Mouse (Mus musculus): Measurements from ENCODE around the gene Wasf3. TPM values are rescaled to one million over a fixed set of nuclear protein-coding genes. Genes with fewer than 3 reads are reported as not detected.
"Not testable (repeated sequence)": the region's sequence is repeated elsewhere in the genome, so short reads cannot be mapped to it uniquely, and the experiment has no call there.

Gene Wasf3
- total RNA-seq, 2 experiments from 2014 or later = not detected

- ATAC-seq (replicated peaks; ENCODE audit: low FRiP score, low TSS enrichment, poor library complexity, severe bottlenecking) = no peak
Measured at GRCm38 (mm10) chr5:146397253-146397652, 12.5 kb downstream of the Wasf3 start.

GRCm38 (mm10) chr5:146398386-146399115 lies 13.8 kb downstream of the Wasf3 start:
- ATAC-seq (replicated peaks; ENCODE audit: low FRiP score, low TSS enrichment, poor library complexity, severe bottlenecking) = no peak

- not testable (repeated sequence) for ATAC-seq (replicated peaks; ENCODE audit: low FRiP score, low TSS enrichment, poor library complexity, severe bottlenecking)
Measured at GRCm38 (mm10) chr5:146401012-146401411, 16.2 kb downstream of the Wasf3 start.

GRCm38 (mm10) chr5:146402311-146402710 lies 17.5 kb downstream of the Wasf3 start:
- no peak for ATAC-seq (replicated peaks; ENCODE audit: low FRiP score, low TSS enrichment, poor library complexity, severe bottlenecking)

- no peak for ATAC-seq (replicated peaks; ENCODE audit: low FRiP score, low TSS enrichment, poor library complexity, severe bottlenecking)
Measured at GRCm38 (mm10) chr5:146403923-146404322, 19.1 kb downstream of the Wasf3 start.

- ATAC-seq (replicated peaks; ENCODE audit: low FRiP score, low TSS enrichment, poor library complexity, severe bottlenecking) = no peak
Measured at GRCm38 (mm10) chr5:146406133-146406532, 21.3 kb downstream of the Wasf3 start.

GRCm38 (mm10) chr5:146407791-146408190 lies 23.0 kb downstream of the Wasf3 start:
- no peak for ATAC-seq (replicated peaks; ENCODE audit: low FRiP score, low TSS enrichment, poor library complexity, severe bottlenecking)

GRCm38 (mm10) chr5:146408604-146409003 lies 23.8 kb downstream of the Wasf3 start:
- no peak for ATAC-seq (replicated peaks; ENCODE audit: low FRiP score, low TSS enrichment, poor library complexity, severe bottlenecking)

GRCm38 (mm10) chr5:146410821-146411220 lies 26.0 kb downstream of the Wasf3 start:
- ATAC-seq (replicated peaks; ENCODE audit: low FRiP score, low TSS enrichment, poor library complexity, severe bottlenecking) = no peak

- ATAC-seq (replicated peaks; ENCODE audit: low FRiP score, low TSS enrichment, poor library complexity, severe bottlenecking) = no peak
Measured at GRCm38 (mm10) chr5:146412743-146413430, 28.1 kb downstream of the Wasf3 start.

GRCm38 (mm10) chr5:146414611-146415010 lies 29.8 kb downstream of the Wasf3 start:
- no peak for ATAC-seq (replicated peaks; ENCODE audit: low FRiP score, low TSS enrichment, poor library complexity, severe bottlenecking)

- ATAC-seq (replicated peaks; ENCODE audit: low FRiP score, low TSS enrichment, poor library complexity, severe bottlenecking) = no peak
Measured at GRCm38 (mm10) chr5:146415218-146415617, 30.4 kb downstream of the Wasf3 start.

- ATAC-seq (replicated peaks; ENCODE audit: low FRiP score, low TSS enrichment, poor library complexity, severe bottlenecking) = no peak
Measured at GRCm38 (mm10) chr5:146416331-146417110, 31.7 kb downstream of the Wasf3 start.

- no peak for ATAC-seq (replicated peaks; ENCODE audit: low FRiP score, low TSS enrichment, poor library complexity, severe bottlenecking)
Measured at GRCm38 (mm10) chr5:146418092-146418491, 33.3 kb downstream of the Wasf3 start.

- ATAC-seq (replicated peaks; ENCODE audit: low FRiP score, low TSS enrichment, poor library complexity, severe bottlenecking) = peak; percentile 83
Measured at GRCm38 (mm10) chr5:146420081-146420480, 35.3 kb downstream of the Wasf3 start.

GRCm38 (mm10) chr5:146424711-146425326 lies 40.0 kb downstream of the Wasf3 start:
- no peak for ATAC-seq (replicated peaks; ENCODE audit: low FRiP score, low TSS enrichment, poor library complexity, severe bottlenecking)

GRCm38 (mm10) chr5:146425656-146426055 lies 40.9 kb downstream of the Wasf3 start:
- ATAC-seq (replicated peaks; ENCODE audit: low FRiP score, low TSS enrichment, poor library complexity, severe bottlenecking) = no peak

- ATAC-seq (replicated peaks; ENCODE audit: low FRiP score, low TSS enrichment, poor library complexity, severe bottlenecking) = no peak
Measured at GRCm38 (mm10) chr5:146428109-146428508, 43.3 kb downstream of the Wasf3 start.

- ATAC-seq (replicated peaks; ENCODE audit: low FRiP score, low TSS enrichment, poor library complexity, severe bottlenecking) = no peak
Measured at GRCm38 (mm10) chr5:146431821-146432220, 47.0 kb downstream of the Wasf3 start.

GRCm38 (mm10) chr5:146432476-146432875 lies 47.7 kb downstream of the Wasf3 start:
- no peak for ATAC-seq (replicated peaks; ENCODE audit: low FRiP score, low TSS enrichment, poor library complexity, severe bottlenecking)
